10 mouse cellular contexts compared by ENCODE assay signal in the genomic region with DNA sequence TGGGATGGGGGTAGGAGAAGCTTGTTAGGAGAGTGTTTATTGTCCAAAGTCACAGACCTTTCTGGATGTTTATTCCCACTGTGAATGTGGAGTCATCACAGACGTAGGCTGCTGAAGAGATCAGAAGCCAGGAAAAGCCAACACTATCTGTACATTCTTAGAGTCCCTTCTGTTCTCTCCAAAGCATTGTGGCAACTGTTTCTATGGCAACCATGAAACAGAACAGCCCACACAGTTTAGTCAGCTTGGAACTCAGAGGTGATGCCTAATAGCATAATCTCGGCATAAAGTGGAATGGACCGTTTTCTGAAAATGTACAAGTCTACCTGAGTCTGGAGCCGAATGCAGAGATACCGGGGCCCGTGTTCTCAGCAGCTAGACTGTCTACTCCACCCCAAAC.
DNase-seq lines count a peak whose midpoint lies in the region; ATAC-seq and TF ChIP-seq lines count a peak whose summit lies in the region.
"Had no signal": no experiment of that assay in that cellular context is flagged by ENCODE, and none has a peak within 500 bp of the region (broad histone marks: within the 10 kb centered on the region; RNA-seq: fewer than 3 reads in every experiment).

No protein-coding gene starts in this region.

- peak; percentile 66; the same call in 1 of the 2 replicates for ATAC-seq in forebrain, embryonic 15.5 days (replicated peaks)
- no peak for ATAC-seq in forebrain, embryonic 12.5 days (ENCODE audit: low FRiP score)

- H3K4me2 ChIP-seq in forebrain, embryonic 15.5 days (replicated peaks): no peak overlapping the region
- no peak overlapping the region for H3K4me2 ChIP-seq in forebrain, embryonic 12.5 days
- H3K4me2 ChIP-seq: embryonic facial prominence, embryonic 12.5 days; stomach, embryonic 15.5 days had no signal

- H3K4me1 ChIP-seq in forebrain, embryonic 15.5 days: peaks cover 17% of the 10 kb centered on the region
- H3K4me1 ChIP-seq in forebrain, embryonic 12.5 days: peaks cover 17% of the 10 kb centered on the region
- H3K4me1 ChIP-seq in olfactory bulb, adult 2 months (ENCODE audit: control insufficient read depth, insufficient read depth, low read length): peaks cover 24% of the 10 kb centered on the region

- no peak overlapping the region; the same call in 1 of the 2 replicates for H3K27ac ChIP-seq in forebrain, embryonic 15.5 days (replicated peaks)
- H3K27ac ChIP-seq in forebrain, embryonic 12.5 days: no peak overlapping the region
- H3K27ac ChIP-seq in olfactory bulb, adult 2 months (ENCODE audit: insufficient read depth, low read depth, low read length): peak overlapping the region; percentile 99
- H3K27ac ChIP-seq: embryonic facial prominence, embryonic 12.5 days; stomach, embryonic 15.5 days had no signal

- no peaks in the 10 kb centered on the region for H3K27me3 ChIP-seq in forebrain, embryonic 15.5 days
- H3K27me3 ChIP-seq in forebrain, embryonic 12.5 days: no peaks in the 10 kb centered on the region
- H3K27me3 ChIP-seq: embryonic facial prominence, embryonic 12.5 days; stomach, embryonic 15.5 days had no signal

- no peak overlapping the region for H3K9ac ChIP-seq in forebrain, embryonic 15.5 days (replicated peaks)
- H3K9ac ChIP-seq in forebrain, embryonic 12.5 days: no peak overlapping the region
- H3K9ac ChIP-seq: embryonic facial prominence, embryonic 12.5 days; stomach, embryonic 15.5 days had no signal

- no peaks in the 10 kb centered on the region for H3K36me3 ChIP-seq in forebrain, embryonic 15.5 days
- no peaks in the 10 kb centered on the region for H3K36me3 ChIP-seq in forebrain, embryonic 12.5 days (replicated peaks)
- H3K36me3 ChIP-seq: embryonic facial prominence, embryonic 12.5 days; stomach, embryonic 15.5 days had no signal

- H3K4me3 ChIP-seq in forebrain, embryonic 15.5 days: no peak overlapping the region
- H3K4me3 ChIP-seq in forebrain, embryonic 12.5 days (replicated peaks): no peak overlapping the region
- H3K4me3 ChIP-seq in olfactory bulb, adult 2 months (ENCODE audit: insufficient read depth, low read depth, low read length): no peak overlapping the region
- H3K4me3 ChIP-seq: embryonic facial prominence, embryonic 12.5 days; stomach, embryonic 15.5 days had no signal

- no peaks in the 10 kb centered on the region for H3K9me3 ChIP-seq in forebrain, embryonic 15.5 days
- no peaks in the 10 kb centered on the region for H3K9me3 ChIP-seq in forebrain, embryonic 12.5 days
- H3K9me3 ChIP-seq: embryonic facial prominence, embryonic 12.5 days; stomach, embryonic 15.5 days had no signal

- WGBS in forebrain, embryonic 15.5 days: 55% methylated on average over 6 of the region's 6 CpGs
- 71% methylated on average over 6 of the region's 6 CpGs for WGBS in forebrain, embryonic 12.5 days
- 29% methylated on average over 6 of the region's 6 CpGs for WGBS in olfactory bulb, adult 2 months

- TF ChIP-seq CTCF in olfactory bulb, adult 2 months (IDR thresholded peaks at IDR 0.05; ENCODE audit: insufficient read depth, low read depth, low read length): no peak

- DNase-seq in lung, postnatal 10 days: peak; percentile 2
- DNase-seq in lung, adult 18-20 months: no peak
- DNase-seq in layer of hippocampus, adult 9-10 months (ENCODE audit: low spot score): peak; percentile 51
- no peak for DNase-seq in gastrocnemius, adult 8-10 months (ENCODE audit: low spot score in 2 of 2)
- DNase-seq in liver: no peak

- TF ChIP-seq POLR2A in olfactory bulb, adult 2 months (IDR thresholded peaks at IDR 0.05; ENCODE audit: insufficient read depth, low read depth, low read length): no peak

Comparison
In these comparisons a context has a peak if more than half of its experiments do, and no peak if none do; other contexts are left out.
1. DNase-seq: peak in lung, postnatal 10 days (single experiment) and layer of hippocampus, adult 9-10 months (single experiment); none in lung, adult 18-20 months (0 of 2), gastrocnemius, adult 8-10 months (0 of 2) and liver (single experiment).